Mouse (Mus musculus) G1E (cell line): ENCODE measurements around the gene Dedd2.

Source experiments
- CTCF ChIP-seq: IDR thresholded peaks from 2 replicates; pipeline ENCODE4 v1.5.1; 2012; ENCODE audit warnings: low read depth, low read length, inconsistent platforms, mixed read lengths
- TAL1 ChIP-seq: conservative IDR thresholded peaks from 2 replicates; pipeline ENCODE4 v1.6.1; 2012; ENCODE audit warnings: low read depth, low read length, inconsistent platforms, mixed read lengths

DNA sequence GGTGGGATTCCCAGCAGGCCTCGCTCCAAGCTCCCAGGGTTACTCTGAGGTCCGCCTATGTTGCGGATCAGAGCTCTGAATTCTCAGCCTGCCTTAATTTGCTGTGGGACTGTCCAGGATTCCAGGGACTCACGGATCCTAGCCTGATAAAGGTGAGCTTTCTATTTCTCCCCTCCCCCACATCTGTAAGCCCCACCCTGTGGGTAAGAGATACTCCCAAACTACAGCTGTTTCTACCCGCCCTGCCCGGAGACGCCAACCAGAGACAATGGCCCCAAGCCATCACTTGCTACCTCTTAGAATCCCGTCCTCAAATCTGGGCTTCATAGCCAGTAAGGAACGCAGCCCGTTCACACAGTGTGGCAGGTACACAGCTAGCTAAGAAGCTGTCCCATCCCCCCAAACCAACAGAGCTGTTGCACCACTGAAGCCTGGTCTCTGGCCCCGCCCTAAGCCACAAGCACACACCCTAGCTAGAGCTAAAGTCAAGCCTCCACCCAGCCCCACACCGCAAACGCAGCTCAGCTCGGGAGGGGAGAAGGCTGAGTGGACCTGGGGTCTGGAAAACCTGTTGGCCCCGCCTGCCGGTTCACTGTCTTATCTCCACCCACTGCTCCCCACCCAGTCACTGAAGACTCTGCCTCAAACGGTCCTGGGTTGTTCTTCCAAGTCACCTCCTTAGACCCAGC lies 64.8 kb downstream of the Dedd2 start:
- TF ChIP-seq TAL1, result no peak
- no peak for TF ChIP-seq CTCF
